Mouse (Mus musculus) lung, adult 2 months (tissue): Measurements from ENCODE around the gene Dpp3.
A peak's percentile ranks its signal among the peaks of the same experiment; 100 is the strongest.

Source experiments
- CTCF ChIP-seq: fragments of 200-500 bp; IDR thresholded peaks from 2 replicates; pipeline ENCODE4 v1.5.1; 2011; ENCODE audit warnings: mild to moderate bottlenecking, low read length, control low read depth; ENCODE audit not compliant: insufficient read depth
- POLR2A ChIP-seq: fragments of 200-500 bp; IDR thresholded peaks from 2 replicates; pipeline ENCODE4 v1.6.1; 2011; ENCODE audit warnings: low read depth, mild to moderate bottlenecking, control low read depth, low read length, borderline replicate concordance; ENCODE audit errors: extremely low read depth

DNA sequence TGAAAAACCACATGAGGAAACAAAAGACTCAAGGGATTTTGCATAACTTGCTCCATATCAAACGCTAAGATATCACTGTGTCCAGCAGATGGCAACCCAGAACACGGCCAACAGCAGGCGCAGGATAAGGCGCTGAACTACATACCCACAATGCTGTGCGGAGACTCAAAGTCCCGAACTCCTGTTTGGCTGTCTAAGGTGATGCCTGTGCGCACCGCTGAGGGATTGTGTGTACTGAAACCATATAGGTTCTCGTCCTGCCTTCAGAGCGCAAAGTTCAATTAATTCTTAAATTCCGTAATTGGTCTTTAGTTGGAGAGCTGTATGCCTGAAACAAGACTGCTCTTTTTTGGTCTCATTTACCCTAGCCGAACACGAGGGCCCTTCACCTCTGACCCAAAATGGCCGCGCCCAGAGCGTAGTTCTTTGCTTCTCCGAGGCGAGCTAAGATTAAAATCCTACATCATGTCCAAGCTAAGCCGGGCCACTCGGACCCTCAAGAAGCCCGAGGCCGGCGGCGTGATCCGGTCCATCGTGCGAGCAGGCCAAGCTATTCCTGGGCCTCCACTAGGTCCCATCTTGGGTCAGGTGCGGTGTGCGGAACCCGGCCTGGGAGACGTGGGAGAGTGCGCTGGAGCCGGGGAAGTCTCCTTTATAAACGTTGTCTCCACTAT, 34.0 kb upstream of the Dpp3 start, which contains the start of gene Mrpl11:
- TF ChIP-seq CTCF (peak; percentile 94), POLR2A (no peak)
